Mouse (Mus musculus): Measurements from ENCODE around the gene Sec14l1.

DNA sequence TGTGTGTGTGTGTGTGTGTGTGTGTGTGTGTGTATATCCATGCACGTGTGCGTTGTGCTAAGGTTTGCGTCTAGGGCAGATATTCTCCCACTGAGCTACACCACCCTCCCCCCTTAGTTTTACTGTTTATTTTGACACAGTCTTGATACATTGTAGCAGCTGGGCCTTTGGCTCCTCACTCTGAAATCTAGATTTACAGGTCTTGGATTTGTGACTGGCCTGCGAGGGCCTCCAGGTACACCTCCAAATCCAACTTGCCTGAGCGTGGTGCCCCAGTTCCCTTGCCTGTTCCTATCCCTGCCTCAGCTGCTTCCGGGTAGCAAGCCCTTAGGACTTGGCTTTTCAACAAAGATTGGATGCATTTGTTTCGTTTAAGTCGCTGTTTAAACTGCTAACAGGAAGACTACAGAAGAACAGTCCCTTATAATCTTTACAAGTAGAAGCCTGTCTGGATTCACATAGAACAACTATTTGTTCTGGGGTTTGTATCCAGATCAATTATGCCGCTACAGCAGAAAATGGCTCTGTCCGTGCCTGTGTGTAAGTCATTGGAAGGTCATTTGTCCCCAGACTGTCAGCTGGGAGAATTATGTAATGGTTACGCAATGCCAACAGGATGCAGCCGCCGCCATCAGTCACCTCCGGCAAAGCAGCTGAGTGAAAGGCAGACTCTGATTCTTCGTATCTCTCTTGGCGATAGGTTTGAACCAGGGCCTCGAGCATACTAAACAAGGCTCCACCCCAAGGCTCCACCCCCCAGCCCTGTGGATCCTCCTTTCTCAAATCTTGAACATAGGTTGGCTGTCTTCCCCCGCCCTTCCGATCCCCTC, 31.7 kb upstream of the Sec14l1 start:
- TF ChIP-seq CTCF (IDR thresholded peaks at IDR 0.05; ENCODE audit: insufficient read depth, low read length) (no peak), POLR2A (IDR thresholded peaks at IDR 0.05; ENCODE audit: borderline replicate concordance, extremely low read depth, low read depth, low read length) (no peak)

Measured in lung, adult 2 months (tissue).